Mouse (Mus musculus) layer of hippocampus, adult 8-10 months (tissue): ENCODE data around the gene Mapk13. TPM values are rescaled to one million over a fixed set of nuclear protein-coding genes. Genes with fewer than 3 reads are reported as not detected.

Experiments used
- DNase-seq, 2 experiments: peaks; one replicate each; pipeline ENCODE4 v3.0.0; 2022; ENCODE audit warnings: low spot score in 2 of 2
- total RNA-seq, 4 experiments: library from RNA; stranded (reverse); gene quantifications; 2 replicates each; pipeline ENCODE4 v1.2.4; 2022

Gene Mapk13
- total RNA-seq, 4 experiments from 2014 or later: 1.0 to 3.5 (median 2.0) TPM

DNA sequence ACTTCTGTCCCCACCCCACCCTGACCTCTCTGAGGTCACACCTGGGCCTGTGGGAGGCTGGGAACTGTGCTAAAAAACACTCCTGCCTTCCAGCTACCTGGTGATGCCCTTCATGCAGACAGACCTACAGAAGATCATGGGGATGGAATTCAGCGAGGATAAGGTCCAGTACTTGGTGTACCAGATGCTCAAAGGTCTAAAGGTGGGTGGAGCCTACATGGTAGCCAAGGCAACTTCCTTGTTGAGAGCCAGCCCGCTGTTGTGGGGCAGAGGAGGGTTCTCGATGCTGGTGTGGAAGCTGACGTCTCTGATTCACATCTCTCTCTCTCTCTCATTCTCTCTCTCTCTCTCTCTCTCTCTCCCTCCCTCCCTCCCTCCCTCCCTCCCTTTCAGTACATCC is 6.1 kb downstream of the Mapk13 start:
- no peak for DNase-seq

DNA sequence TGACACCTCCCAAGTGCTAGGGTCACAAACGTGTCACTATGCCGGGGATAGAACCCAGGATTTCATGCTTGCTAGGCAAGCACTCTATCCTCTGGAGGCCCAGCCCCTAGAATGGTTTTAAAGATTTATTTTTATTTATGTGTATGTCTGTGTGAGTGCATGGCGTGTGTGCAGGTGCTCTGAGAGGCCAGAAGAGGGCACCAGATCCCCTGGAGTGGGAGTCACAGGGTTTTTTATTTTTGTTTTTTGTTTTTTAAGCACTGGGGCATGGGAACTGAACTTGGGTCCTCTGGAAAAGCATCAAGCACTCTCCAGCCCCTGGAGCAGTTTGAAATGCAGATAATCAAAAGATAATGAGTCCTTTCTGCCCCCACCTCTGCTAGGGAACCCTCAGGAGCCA is 7.7 kb downstream of the Mapk13 start:
- DNase-seq: no peak

GRCm38 (mm10) chr17:28777231-28778005 is 8.3 kb downstream of the Mapk13 start:
- peak; percentile 25 to 29 for DNase-seq

DNA sequence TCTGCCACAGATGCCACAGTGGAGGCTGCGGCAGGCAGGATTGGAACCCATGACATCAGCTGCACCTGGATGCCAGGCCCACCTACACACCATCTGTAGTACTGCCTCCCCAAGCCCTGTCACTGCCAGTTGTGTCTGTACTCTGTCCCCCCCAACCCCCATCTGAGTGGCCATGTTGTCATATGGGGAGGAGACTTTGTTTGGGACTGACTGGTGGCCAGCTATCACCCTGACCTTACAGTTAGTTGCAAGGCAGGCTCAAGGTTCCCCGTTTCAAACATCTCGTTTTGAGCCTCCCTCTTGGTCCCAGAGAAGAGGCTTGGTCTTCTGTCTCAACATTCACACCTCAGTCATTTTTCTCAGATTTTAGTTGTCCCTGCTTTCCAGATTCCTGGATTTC is 10.6 kb downstream of the Mapk13 start:
- no peak for DNase-seq

GRCm38 (mm10) chr17:28780836-28781235 is 11.7 kb downstream of the Mapk13 start:
- no peak for DNase-seq

DNA sequence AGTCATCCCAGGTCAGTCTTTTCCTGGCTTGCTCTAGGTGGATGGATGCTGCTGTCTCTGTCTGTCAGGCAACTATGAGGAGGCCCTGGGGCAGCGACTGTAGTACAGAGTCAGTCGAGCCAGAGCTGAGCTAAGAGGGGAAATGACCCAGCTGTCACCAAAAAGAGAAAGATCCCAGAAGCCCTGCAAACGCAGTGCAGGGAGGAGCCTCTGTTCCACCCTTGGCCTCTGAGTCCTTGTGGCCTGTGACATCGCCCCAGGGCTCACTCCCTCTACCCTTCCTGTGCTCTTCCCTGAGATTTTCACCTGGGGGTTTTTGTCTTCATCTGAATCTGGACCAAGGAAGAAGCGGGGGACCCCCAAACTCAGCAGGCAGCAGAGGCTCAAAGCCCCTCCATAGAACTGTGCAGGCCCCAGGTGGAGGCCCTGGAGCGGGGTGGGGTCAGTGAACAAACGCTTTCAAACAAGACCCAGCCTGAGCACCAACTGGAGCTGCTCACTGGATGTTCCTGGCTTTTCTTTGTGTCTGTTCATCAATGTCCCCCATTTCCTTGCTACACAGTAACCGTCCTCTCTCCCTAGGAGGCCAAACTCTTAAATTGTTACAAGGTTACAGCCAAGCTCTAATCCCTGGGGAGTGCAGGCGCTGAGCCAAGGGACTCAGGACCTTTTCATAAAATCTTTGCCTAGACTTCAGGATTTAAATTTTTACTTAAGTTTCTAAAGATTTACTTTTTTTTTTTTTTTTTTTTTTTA is 12.4 kb downstream of the Mapk13 start:
- no peak for DNase-seq

GRCm38 (mm10) chr17:28785036-28785435 is 15.9 kb downstream of the Mapk13 start:
- DNase-seq: no peak

DNA sequence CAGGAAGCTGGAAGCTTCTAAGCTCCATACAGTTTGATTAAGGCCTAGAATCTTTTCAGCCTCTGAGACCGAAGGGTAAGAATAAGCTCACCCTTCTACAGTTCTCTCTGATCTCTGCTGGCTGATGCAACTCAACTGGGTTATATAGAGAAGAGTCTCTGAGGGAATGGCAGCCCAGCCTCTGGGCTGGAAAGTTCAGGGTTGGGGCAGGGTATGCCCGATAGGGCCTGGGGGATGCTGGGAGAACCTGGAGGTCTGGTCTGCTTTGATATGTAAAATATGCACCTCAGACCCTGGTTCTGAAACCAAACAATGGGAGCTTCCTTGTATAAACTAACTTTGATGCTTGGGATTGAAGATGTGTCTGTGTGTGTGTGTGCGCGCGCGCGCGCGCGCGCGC is 18.4 kb downstream of the Mapk13 start:
- no peak for DNase-seq

DNA sequence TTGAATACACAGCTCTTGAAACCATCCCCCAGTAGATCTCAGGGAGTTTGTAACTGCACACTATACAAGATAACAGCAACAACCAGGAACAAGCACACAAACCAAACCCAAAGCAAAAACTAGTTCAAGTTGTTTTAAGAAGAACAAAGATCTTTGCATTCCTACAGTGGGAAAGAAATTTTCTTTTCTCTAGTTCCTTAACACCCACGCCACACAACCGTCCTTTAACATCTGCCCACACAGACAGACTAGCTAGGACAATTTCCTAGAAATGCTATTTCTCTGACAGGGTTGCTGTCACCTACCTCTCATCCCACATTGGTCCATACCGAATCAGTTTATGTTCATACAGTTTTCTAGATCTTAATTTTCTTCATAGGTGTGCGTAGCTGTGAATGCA is 27.9 kb downstream of the Mapk13 start:
- no peak for DNase-seq

GRCm38 (mm10) chr17:28799291-28800160 is 30.4 kb downstream of the Mapk13 start:
- DNase-seq: no peak

DNA sequence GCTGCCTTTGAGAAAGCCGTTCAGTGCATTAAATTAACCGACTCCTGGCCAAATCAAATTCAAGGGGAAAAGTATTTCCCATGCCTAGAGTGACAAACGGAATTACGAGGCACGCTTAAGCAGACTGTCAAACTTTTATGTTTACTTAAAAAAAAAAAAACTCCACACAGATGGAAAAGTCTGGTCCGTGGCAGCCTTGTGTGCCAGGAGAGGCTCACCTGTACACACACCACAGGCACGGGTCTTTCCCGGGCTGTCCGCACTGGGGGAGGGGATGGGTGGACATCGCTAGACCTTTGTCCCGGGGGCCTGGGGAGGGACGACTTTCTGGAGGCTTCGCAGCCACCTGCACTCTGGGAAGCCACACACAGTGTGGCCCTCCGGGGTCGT is 31.2 kb downstream of the Mapk13 start:
- no peak for DNase-seq

GRCm38 (mm10) chr17:28800671-28801412 is 31.7 kb downstream of the Mapk13 start, which contains the start of gene Brpf3:
Brpf3 (plus strand) TSS chr17:28801090.
- DNase-seq: peak; percentile 30 to 61

DNA sequence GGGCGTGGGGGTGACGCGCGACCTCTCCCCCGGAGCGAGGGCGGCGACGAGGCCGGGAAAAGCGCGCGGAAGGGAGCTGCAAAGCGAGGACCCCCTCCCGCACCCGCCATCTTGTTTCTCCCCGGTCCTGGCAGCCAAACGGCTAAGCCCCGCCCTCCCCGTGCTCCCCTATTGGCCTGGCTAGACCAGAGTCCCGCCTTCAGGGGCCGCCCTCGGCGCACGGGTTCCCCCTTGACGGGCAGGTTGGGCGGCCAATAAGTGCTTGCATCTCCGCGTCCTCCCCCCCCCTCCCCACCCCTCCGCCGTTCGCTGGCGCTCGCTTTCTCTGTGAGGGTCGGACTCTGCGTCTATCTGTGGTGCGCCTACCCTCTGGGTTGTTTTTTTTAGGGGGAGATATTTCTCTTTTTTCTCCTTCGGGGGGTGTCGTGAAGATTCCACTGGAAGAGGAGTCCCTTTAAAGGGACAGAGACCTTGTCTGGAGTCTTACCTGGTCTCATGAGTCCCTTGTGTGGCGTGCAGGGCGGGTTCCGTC is 32.4 kb downstream of the Mapk13 start:
- DNase-seq: peak; percentile 96 to 97

DNA sequence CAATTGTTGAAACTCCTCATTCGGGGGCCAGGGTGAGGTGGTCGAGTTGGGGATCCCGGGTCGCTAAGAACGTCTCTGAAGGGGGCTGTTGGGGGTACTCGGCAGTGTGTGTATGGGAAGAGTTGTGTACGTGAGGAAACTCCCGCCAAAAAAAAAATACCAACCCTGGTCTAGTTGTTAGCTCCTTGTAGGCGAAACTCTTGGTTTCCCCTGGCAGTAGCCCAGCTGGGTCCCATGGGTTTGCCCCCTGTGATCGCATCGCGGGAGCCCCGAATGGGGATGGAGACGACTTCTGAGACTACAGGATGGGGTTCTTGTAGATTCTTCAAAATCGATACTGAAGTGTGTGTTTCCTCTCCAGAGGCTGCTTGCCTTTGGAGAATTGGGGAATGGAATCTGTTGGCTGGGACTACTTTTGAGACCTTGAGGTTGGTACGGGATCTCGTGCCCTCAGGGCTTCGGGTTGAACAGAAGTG is 32.9 kb downstream of the Mapk13 start:
- no peak for DNase-seq

DNA sequence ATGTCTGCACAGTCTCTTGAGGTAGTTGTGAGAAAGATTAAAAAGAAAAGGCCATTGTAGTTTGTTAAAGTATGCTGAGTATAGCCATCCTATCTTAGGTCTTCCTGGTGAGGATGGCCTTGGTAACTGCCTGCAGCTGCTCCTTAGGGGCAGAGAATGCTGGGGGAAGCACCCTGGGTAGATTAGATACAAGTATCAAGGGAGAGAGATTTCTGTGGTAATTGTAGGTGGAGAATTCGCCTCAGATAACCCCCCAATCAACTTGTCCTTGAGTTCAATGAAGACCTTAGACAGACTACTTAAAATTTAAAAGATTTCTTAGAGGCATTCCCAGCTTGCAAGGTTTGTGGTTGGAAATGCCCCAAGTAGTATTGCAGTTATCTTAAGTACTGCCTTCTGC is 34.2 kb downstream of the Mapk13 start:
- DNase-seq: no peak

GRCm38 (mm10) chr17:28804973-28805372 is 35.9 kb downstream of the Mapk13 start:
- no peak for DNase-seq

GRCm38 (mm10) chr17:28806770-28807169 is 37.7 kb downstream of the Mapk13 start:
- DNase-seq: no peak

GRCm38 (mm10) chr17:28808714-28809113 is 39.6 kb downstream of the Mapk13 start:
- DNase-seq: no peak

- DNase-seq: no peak
These were observed 40.2 kb downstream of the Mapk13 start for GRCm38 (mm10) chr17:28809175-28809831.

- no peak for DNase-seq
These were observed 43.2 kb downstream of the Mapk13 start for GRCm38 (mm10) chr17:28812345-28812744.
